Comparison of ENCODE assay signal across 9 mouse cellular contexts in the genomic region with DNA sequence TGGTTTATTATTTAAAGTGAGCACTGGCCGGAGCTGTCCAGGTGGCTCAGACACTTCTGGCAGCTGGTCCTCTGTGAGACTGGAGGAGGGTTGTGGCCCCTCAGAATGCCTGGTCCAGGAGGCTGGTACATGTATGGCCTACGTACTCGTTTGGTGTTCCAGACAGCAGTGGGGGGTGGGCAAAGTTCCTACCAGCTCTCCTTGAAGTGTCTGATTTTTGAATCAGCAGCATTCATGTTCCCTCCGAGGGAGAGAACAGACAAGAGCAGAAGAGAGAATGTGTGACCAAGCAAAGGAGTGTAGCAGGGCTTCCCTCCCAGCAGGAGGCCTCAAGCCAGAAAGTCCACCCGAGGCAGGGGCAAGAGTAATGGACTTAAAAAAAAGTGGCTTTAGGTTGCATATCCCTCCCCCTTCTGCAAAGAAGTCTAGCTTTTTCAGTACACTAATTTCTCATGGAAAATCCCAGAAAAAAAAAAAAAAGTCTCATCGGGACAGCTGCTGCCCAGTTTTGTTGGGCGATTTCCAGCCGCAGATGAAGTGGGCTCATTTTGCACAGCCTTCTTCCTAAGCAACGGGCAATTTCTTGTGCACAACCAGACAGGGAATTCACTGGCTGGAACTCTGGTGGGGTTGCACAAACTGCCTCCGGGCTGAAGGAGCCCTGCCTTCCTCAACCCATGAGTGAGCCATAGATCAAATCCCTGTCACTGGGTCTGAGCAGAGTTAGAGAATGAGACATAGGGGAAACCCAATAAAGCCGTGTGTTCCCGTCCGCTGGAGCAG. TPM values are rescaled to one million over a fixed set of nuclear protein-coding genes. Genes with fewer than 3 reads are reported as not detected.
DNase-seq lines count a peak whose midpoint lies in the region; ATAC-seq and TF ChIP-seq lines count a peak whose summit lies in the region.
"Had no signal": no experiment of that assay in that cellular context is flagged by ENCODE, and none has a peak within 500 bp of the region (broad histone marks: within the 10 kb centered on the region; RNA-seq: fewer than 3 reads in every experiment).

No protein-coding gene starts in this region.

- peak; percentile 30; the same call in 1 of the 2 replicates for ATAC-seq in embryonic facial prominence, embryonic 11.5 days (replicated peaks; ENCODE audit: insufficient number of reproducible peaks, low FRiP score, low TSS enrichment, low read depth)
- ATAC-seq in forebrain, embryonic 16.5 days = peak; percentile 59
- no peak for ATAC-seq in stomach, postnatal 0 days (ENCODE audit: low FRiP score, low TSS enrichment)

- 61% methylated on average over 13 of the region's 13 CpGs for WGBS in embryonic facial prominence, embryonic 11.5 days
- WGBS in embryonic facial prominence, embryonic 10.5 days = 65% methylated on average over 13 of the region's 13 CpGs
- WGBS in forebrain, embryonic 16.5 days = 27% methylated on average over 13 of the region's 13 CpGs
- 38% methylated on average over 13 of the region's 13 CpGs for WGBS in stomach, postnatal 0 days

- no peak overlapping the region for H3K4me2 ChIP-seq in embryonic facial prominence, embryonic 11.5 days (ENCODE audit: low read depth, low read length)
- H3K4me2 ChIP-seq in forebrain, embryonic 16.5 days (ENCODE audit: low read length) = no peak overlapping the region
- H3K4me2 ChIP-seq in stomach, postnatal 0 days (replicated peaks; ENCODE audit: low read depth) = no peak overlapping the region

- H3K27ac ChIP-seq in embryonic facial prominence, embryonic 11.5 days (replicated peaks; ENCODE audit: low read depth, low read length) = no peak overlapping the region
- H3K27ac ChIP-seq in embryonic facial prominence, embryonic 10.5 days (replicated peaks) = no peak overlapping the region; the same call in 1 of the 2 replicates
- H3K27ac ChIP-seq in forebrain, embryonic 16.5 days (ENCODE audit: low read length) = peak overlapping the region; percentile 30
- peak overlapping the region; percentile 71 for H3K27ac ChIP-seq in stomach, postnatal 0 days (replicated peaks)

- H3K4me1 ChIP-seq in embryonic facial prominence, embryonic 11.5 days (ENCODE audit: control insufficient read depth, insufficient read depth, low read length) = no peaks in the 10 kb centered on the region
- peaks cover 26% of the 10 kb centered on the region for H3K4me1 ChIP-seq in embryonic facial prominence, embryonic 10.5 days
- peaks cover 16% of the 10 kb centered on the region for H3K4me1 ChIP-seq in forebrain, embryonic 16.5 days (replicated peaks; ENCODE audit: control insufficient read depth, insufficient read depth, low read length)
- H3K4me1 ChIP-seq in stomach, postnatal 0 days (replicated peaks; ENCODE audit: control insufficient read depth, insufficient read depth) = 0 out of 2 replicates have a peak, but pooled peaks cover 11% of the 10 kb centered on the region

- no peak for TF ChIP-seq EP300 in stomach, postnatal 0 days (optimal IDR thresholded peaks at IDR 0.05)

- H3K27me3 ChIP-seq in embryonic facial prominence, embryonic 11.5 days (ENCODE audit: control insufficient read depth, insufficient read depth, low read length) = no peaks in the 10 kb centered on the region
- no peaks in the 10 kb centered on the region for H3K27me3 ChIP-seq in embryonic facial prominence, embryonic 10.5 days (replicated peaks; ENCODE audit: low read depth, poor library complexity, severe bottlenecking)
- H3K27me3 ChIP-seq in forebrain, embryonic 16.5 days (replicated peaks; ENCODE audit: control insufficient read depth, insufficient read depth, low read length) = no peaks in the 10 kb centered on the region
- no peaks in the 10 kb centered on the region for H3K27me3 ChIP-seq in stomach, postnatal 0 days (ENCODE audit: control insufficient read depth, insufficient read depth, low read length)

- no peak overlapping the region for H3K4me3 ChIP-seq in embryonic facial prominence, embryonic 11.5 days (ENCODE audit: low read depth, low read length)
- H3K4me3 ChIP-seq in embryonic facial prominence, embryonic 10.5 days = no peak overlapping the region
- H3K4me3 ChIP-seq in forebrain, embryonic 16.5 days (replicated peaks; ENCODE audit: low read length) = no peak overlapping the region
- H3K4me3 ChIP-seq in stomach, postnatal 0 days (ENCODE audit: low read depth, low read length) = no peak overlapping the region
- H3K4me3 ChIP-seq: erythroblast, embryonic 14.5 days had no signal

- no peaks in the 10 kb centered on the region for H3K9me3 ChIP-seq in embryonic facial prominence, embryonic 11.5 days (replicated peaks; ENCODE audit: control insufficient read depth, low read length)
- no peaks in the 10 kb centered on the region for H3K9me3 ChIP-seq in embryonic facial prominence, embryonic 10.5 days
- H3K9me3 ChIP-seq in forebrain, embryonic 16.5 days (ENCODE audit: control insufficient read depth, low read length) = no peaks in the 10 kb centered on the region
- no peaks in the 10 kb centered on the region for H3K9me3 ChIP-seq in stomach, postnatal 0 days (ENCODE audit: control insufficient read depth, low read length)

- no peak for DNase-seq in embryonic facial prominence, embryonic 11.5 days (ENCODE audit: low spot score)
- DNase-seq in embryonic facial prominence, embryonic 10.5 days (ENCODE audit: low spot score) = no peak
- peak; percentile 64 for DNase-seq in Muller cell, postnatal 12 days (ENCODE audit: inconsistent ontology term)
- peak; percentile 48 to 63 for DNase-seq in layer of hippocampus, adult 18-20 months (ENCODE audit: low spot score in 2 of 2)
- DNase-seq in lung, postnatal 10 days = peak; percentile 76
- DNase-seq in stomach, postnatal 0 days (ENCODE audit: low spot score) = no peak
- no peak for DNase-seq in liver

- peak; percentile 40 for TF ChIP-seq CTCF in stomach, postnatal 0 days (IDR thresholded peaks at IDR 0.05; ENCODE audit: low read depth)

- no peaks in the 10 kb centered on the region for H3K36me3 ChIP-seq in embryonic facial prominence, embryonic 11.5 days (replicated peaks; ENCODE audit: control insufficient read depth, insufficient read depth, low read depth, low read length)
- no peaks in the 10 kb centered on the region for H3K36me3 ChIP-seq in embryonic facial prominence, embryonic 10.5 days (replicated peaks)
- no peaks in the 10 kb centered on the region for H3K36me3 ChIP-seq in forebrain, embryonic 16.5 days (ENCODE audit: control insufficient read depth, insufficient read depth)
- H3K36me3 ChIP-seq in stomach, postnatal 0 days (ENCODE audit: control insufficient read depth, insufficient read depth, low read length) = no peaks in the 10 kb centered on the region

- no peak overlapping the region; the same call in 1 of the 2 replicates for H3K9ac ChIP-seq in embryonic facial prominence, embryonic 11.5 days (replicated peaks; ENCODE audit: low read length)
- H3K9ac ChIP-seq in forebrain, embryonic 16.5 days (replicated peaks; ENCODE audit: low read depth, low read length) = no peak overlapping the region
- H3K9ac ChIP-seq in stomach, postnatal 0 days (ENCODE audit: low read length) = no peak overlapping the region

RNA-seq across cellular contexts. Expression of gene Adamts17, which starts 28.4 kb away (rescaled TPM):
- 3.0 and 3.2 TPM in 2 replicates for polyA plus RNA-seq in embryonic facial prominence, embryonic 11.5 days (2014; fragmentation: Nextera tagmentation; extraction: Ambion mirVana)
- 2.4 and 2.6 TPM in 2 replicates for polyA plus RNA-seq in embryonic facial prominence, embryonic 10.5 days (2016; fragmentation: Nextera tagmentation; extraction: Ambion mirVana)
- polyA plus RNA-seq in forebrain, embryonic 16.5 days (2015; fragmentation: Nextera tagmentation; extraction: Ambion mirVana) = 2.0 and 3.7 TPM in 2 replicates
- 10 to 100 TPM; 20.2 to 23.8 TPM for total RNA-seq in layer of hippocampus, adult 18-20 months (2021)
- polyA plus RNA-seq in stomach, postnatal 0 days (2015; fragmentation: Nextera tagmentation; extraction: Ambion mirVana) = 2.4 TPM in 2 replicates
- polyA plus RNA-seq: erythroblast, embryonic 14.5 days had no signal

Comparison
In these comparisons a context has a peak if more than half of its experiments do, and no peak if none do; other contexts are left out.
1. DNase-seq: peak in Muller cell, postnatal 12 days (single experiment), layer of hippocampus, adult 18-20 months (2 of 2) and lung, postnatal 10 days (single experiment); none in embryonic facial prominence, embryonic 11.5 days (single experiment), embryonic facial prominence, embryonic 10.5 days (single experiment), stomach, postnatal 0 days (single experiment) and liver (single experiment).
2. H3K27ac ChIP-seq: peak in forebrain, embryonic 16.5 days (single experiment) and stomach, postnatal 0 days (single experiment); none in embryonic facial prominence, embryonic 11.5 days (single experiment) and embryonic facial prominence, embryonic 10.5 days (single experiment).